Comparison of ENCODE assay signal across 1 mouse cellular context in the genomic region with DNA sequence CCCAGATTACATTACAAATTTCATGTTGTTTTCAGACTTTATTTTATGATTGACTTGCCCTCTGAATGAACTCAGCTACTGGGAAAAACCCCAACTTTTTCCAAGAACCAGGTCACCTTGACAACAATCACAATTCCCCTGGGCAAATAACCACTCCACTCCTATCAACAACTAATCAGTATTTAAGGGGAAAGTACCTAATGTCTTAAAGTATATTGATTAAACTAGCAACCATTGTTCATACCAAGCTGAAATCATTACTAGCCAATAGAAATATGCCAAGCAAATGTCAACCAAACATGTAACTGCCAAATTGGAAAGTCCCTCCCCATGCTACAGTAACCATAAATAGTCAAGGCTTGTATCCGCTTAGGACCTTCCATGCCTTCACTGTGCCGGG.
A peak's percentile ranks its signal among the peaks of the same experiment; 100 is the strongest.
TF ChIP-seq lines count a peak whose summit lies in the region.

No protein-coding gene starts in this region.

TF ChIP-seq in CH12.LX, 34 proteins besides CTCF, POLR2A, EP300 and RAD21:
- peak; percentile 42; the same call in 1 of the 2 replicates for TF ChIP-seq MEF2A (IDR thresholded peaks at IDR 0.05; ENCODE audit: borderline replicate concordance, low read depth, low read length)
- TF ChIP-seq MAFK (IDR thresholded peaks at IDR 0.05; ENCODE audit: insufficient replicate concordance, low read length): no peak
- TF ChIP-seq ZMIZ1 (IDR thresholded peaks at IDR 0.05; ENCODE audit: low read depth, low read length): no peak
- no peak for TF ChIP-seq ELF1 (IDR thresholded peaks at IDR 0.05; ENCODE audit: low read depth, low read length)
- no peak for TF ChIP-seq PAX5 (IDR thresholded peaks at IDR 0.05; ENCODE audit: low read length)
- TF ChIP-seq IRF4 (IDR thresholded peaks at IDR 0.05; ENCODE audit: low read depth, low read length): no peak
- no peak for TF ChIP-seq MAX (IDR thresholded peaks at IDR 0.05; ENCODE audit: low read length)
- TF ChIP-seq USF1 (IDR thresholded peaks at IDR 0.05; ENCODE audit: low read depth, low read length): no peak
- no peak for TF ChIP-seq ZKSCAN1 (IDR thresholded peaks at IDR 0.05; ENCODE audit: borderline replicate concordance, low read depth, low read length)
- no peak for TF ChIP-seq JUND (conservative IDR thresholded peaks at IDR 0.05; ENCODE audit: low read depth, low read length)
- no peak for TF ChIP-seq HCFC1 (IDR thresholded peaks at IDR 0.05; ENCODE audit: low read depth, low read length)
- no peak for TF ChIP-seq USF2 (conservative IDR thresholded peaks at IDR 0.05; ENCODE audit: low read depth, low read length)
- TF ChIP-seq NRF1 (IDR thresholded peaks at IDR 0.05; ENCODE audit: low read depth, low read length): no peak
- no peak for TF ChIP-seq UBTF (IDR thresholded peaks at IDR 0.05; ENCODE audit: low read depth, low read length)
- no peak for TF ChIP-seq E2F4 (IDR thresholded peaks at IDR 0.05; ENCODE audit: insufficient replicate concordance, low read depth, low read length)
- TF ChIP-seq SIN3A (IDR thresholded peaks at IDR 0.05; ENCODE audit: low read length): 0 out of 2 replicates have a peak, but pooled peaks have one; percentile 12
- no peak for TF ChIP-seq CHD2 (IDR thresholded peaks at IDR 0.05; ENCODE audit: low read length)
- no peak for TF ChIP-seq MXI1 (IDR thresholded peaks at IDR 0.05; ENCODE audit: low read depth, low read length)
